Mouse (Mus musculus) neural tube, embryonic 13.5 days (tissue): Measurements from ENCODE around the gene P3h1. TPM values are rescaled to one million over a fixed set of nuclear protein-coding genes. Genes with fewer than 3 reads are reported as not detected.
A peak's percentile ranks its signal among the peaks of the same experiment; 100 is the strongest.

ENCODE experiments used
- ATAC-seq: fragments of 200-750 bp; cut with Nextera tagmentation; 2 replicates; pipeline ENCODE4 v1.8.0; 2017; ENCODE audit warnings: low read depth, mild to moderate bottlenecking, moderate TSS enrichment, moderate library complexity
- H3K27ac ChIP-seq: fragments of 300-500 bp; sonication (generic); replicated peaks from 2 replicates; pipeline ENCODE4 v1.5.1; 2015; ENCODE audit warnings: moderate library complexity, mild to moderate bottlenecking, inconsistent platforms
- H3K27me3 ChIP-seq: fragments of 300-500 bp; sonication (generic); 2 replicates; pipeline ENCODE4 v1.6.1; 2015; ENCODE audit warnings: mild to moderate bottlenecking, inconsistent platforms
- H3K36me3 ChIP-seq: fragments of 300-500 bp; sonication (generic); 2 replicates; pipeline ENCODE4 v1.6.1; 2015; ENCODE audit warnings: mild to moderate bottlenecking, inconsistent platforms
- H3K4me1 ChIP-seq: fragments of 300-500 bp; sonication (generic); replicated peaks from 2 replicates; pipeline ENCODE4 v1.6.1; 2015; ENCODE audit warnings: inconsistent platforms
- H3K4me2 ChIP-seq: fragments of 300-500 bp; sonication (generic); 2 replicates; pipeline ENCODE4 v1.6.1; 2015; ENCODE audit warnings: inconsistent platforms, mild to moderate bottlenecking, moderate library complexity
- H3K4me3 ChIP-seq: fragments of 300-500 bp; sonication (generic); 2 replicates; pipeline ENCODE4 v1.5.1; 2015; ENCODE audit warnings: mild to moderate bottlenecking, inconsistent platforms
- H3K9ac ChIP-seq: fragments of 300-500 bp; sonication (generic); 2 replicates; pipeline ENCODE4 v1.6.1; 2015; ENCODE audit warnings: moderate library complexity, mild to moderate bottlenecking, inconsistent platforms
- H3K9me3 ChIP-seq: fragments of 300-500 bp; sonication (generic); 2 replicates; pipeline ENCODE4 v1.6.1; 2016; ENCODE audit warnings: inconsistent platforms
- WGBS: fragments of 180-500 bp; shearing (Covaris S2); methylation state at CpG from one replicate; pipeline ENCODE4 v1.1.7; 2015; 5-methylcytosine and 5-hydroxymethylcytosine counted together
- polyA plus RNA-seq: library from polyadenylated mRNA; unstranded; fragments of >200 nt; fragmentation: Nextera tagmentation; extraction: Ambion mirVana; gene quantifications from 2 replicates; pipeline ENCODE4 v1.2.1, GENCODE M21; 2015

Gene P3h1
- polyA plus RNA-seq, 1 experiment from 2014 or later, result 14.8 TPM

- ATAC-seq, result no peak
- WGBS, result 85% methylated on average over 14 of the region's 14 CpGs
- Histone ChIP-seq H3K4me1 (0 out of 2 replicates have a peak, but pooled peaks cover 5% of the 10 kb centered on the region), H3K27me3 (no peaks in the 10 kb centered on the region), H3K27ac (no peak overlapping the region), H3K9me3 (no peaks in the 10 kb centered on the region), H3K4me2 (no peak overlapping the region), H3K36me3 (peaks cover 71% of the 10 kb centered on the region), H3K4me3 (no peak overlapping the region), H3K9ac (no peak overlapping the region)
These were observed 8.9 kb downstream of the P3h1 start for GRCm38 (mm10) chr4:119241664-119242063.

DNA sequence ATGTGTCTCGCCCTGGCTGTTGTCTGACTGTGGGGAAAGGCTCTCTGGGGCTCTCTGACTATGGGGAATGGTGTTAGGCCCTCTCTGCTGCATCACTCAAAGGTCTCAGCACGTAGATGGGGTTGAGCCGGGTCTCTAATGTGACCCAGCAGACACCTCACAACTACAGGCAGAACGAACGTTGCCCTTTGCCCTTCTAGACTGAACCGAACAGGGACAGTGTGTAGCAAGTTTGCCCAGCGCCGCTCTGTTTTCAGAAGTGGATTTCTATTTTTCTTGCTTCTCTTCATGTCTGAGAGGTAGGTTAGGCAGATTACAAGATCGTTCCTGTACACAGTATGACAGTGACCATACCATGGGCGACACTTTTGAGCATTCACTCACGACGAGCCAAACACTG, 9.9 kb downstream of the P3h1 start:
- 92% methylated on average over 12 of the region's 12 CpGs for WGBS
- Histone ChIP-seq H3K27ac (no peak overlapping the region), H3K9ac (no peak overlapping the region), H3K4me3 (no peak overlapping the region), H3K27me3 (no peaks in the 10 kb centered on the region), H3K4me2 (no peak overlapping the region), H3K9me3 (no peaks in the 10 kb centered on the region), H3K4me1 (peaks cover 13% of the 10 kb centered on the region; the same call in 1 of the 2 replicates), H3K36me3 (peaks cover 70% of the 10 kb centered on the region)
- ATAC-seq, result no peak

GRCm38 (mm10) chr4:119244468-119245240, 11.9 kb downstream of the P3h1 start:
- WGBS, result 87% methylated on average over 22 of the region's 22 CpGs
- Histone ChIP-seq H3K27me3 (no peaks in the 10 kb centered on the region), H3K9ac (no peak overlapping the region), H3K9me3 (no peaks in the 10 kb centered on the region), H3K36me3 (peaks cover 79% of the 10 kb centered on the region), H3K4me3 (no peak overlapping the region), H3K4me1 (peaks cover 14% of the 10 kb centered on the region; the same call in 1 of the 2 replicates), H3K27ac (no peak overlapping the region), H3K4me2 (no peak overlapping the region)
- no peak for ATAC-seq

GRCm38 (mm10) chr4:119245556-119245955, 12.8 kb downstream of the P3h1 start:
- ATAC-seq, result no peak
- no peak overlapping the region for H3K4me3 ChIP-seq
- 85% methylated on average over 7 of the region's 7 CpGs for WGBS
- no peaks in the 10 kb centered on the region for H3K9me3 ChIP-seq
- H3K4me1 ChIP-seq, result peaks cover 13% of the 10 kb centered on the region; the same call in 1 of the 2 replicates
- no peaks in the 10 kb centered on the region for H3K27me3 ChIP-seq
- no peak overlapping the region for H3K4me2 ChIP-seq
- H3K36me3 ChIP-seq, result peaks cover 79% of the 10 kb centered on the region
- H3K27ac ChIP-seq, result no peak overlapping the region
- no peak overlapping the region for H3K9ac ChIP-seq

- Histone ChIP-seq H3K4me3 (no peak overlapping the region), H3K9me3 (no peaks in the 10 kb centered on the region), H3K4me2 (no peak overlapping the region), H3K9ac (no peak overlapping the region), H3K4me1 (peaks cover 13% of the 10 kb centered on the region; the same call in 1 of the 2 replicates), H3K27me3 (no peaks in the 10 kb centered on the region), H3K36me3 (peaks cover 76% of the 10 kb centered on the region), H3K27ac (no peak overlapping the region)
- WGBS, result 92% methylated on average over 9 of the region's 9 CpGs
- no peak for ATAC-seq
These were observed 13.2 kb downstream of the P3h1 start for GRCm38 (mm10) chr4:119245961-119246360.

- Histone ChIP-seq H3K36me3 (peaks cover 68% of the 10 kb centered on the region), H3K9ac (no peak overlapping the region)
- 77% methylated on average over 14 of the region's 14 CpGs for whole genome bisulfite sequencing
These were observed 14.0 kb downstream of the P3h1 start for GRCm38 (mm10) chr4:119246688-119247225.

DNA sequence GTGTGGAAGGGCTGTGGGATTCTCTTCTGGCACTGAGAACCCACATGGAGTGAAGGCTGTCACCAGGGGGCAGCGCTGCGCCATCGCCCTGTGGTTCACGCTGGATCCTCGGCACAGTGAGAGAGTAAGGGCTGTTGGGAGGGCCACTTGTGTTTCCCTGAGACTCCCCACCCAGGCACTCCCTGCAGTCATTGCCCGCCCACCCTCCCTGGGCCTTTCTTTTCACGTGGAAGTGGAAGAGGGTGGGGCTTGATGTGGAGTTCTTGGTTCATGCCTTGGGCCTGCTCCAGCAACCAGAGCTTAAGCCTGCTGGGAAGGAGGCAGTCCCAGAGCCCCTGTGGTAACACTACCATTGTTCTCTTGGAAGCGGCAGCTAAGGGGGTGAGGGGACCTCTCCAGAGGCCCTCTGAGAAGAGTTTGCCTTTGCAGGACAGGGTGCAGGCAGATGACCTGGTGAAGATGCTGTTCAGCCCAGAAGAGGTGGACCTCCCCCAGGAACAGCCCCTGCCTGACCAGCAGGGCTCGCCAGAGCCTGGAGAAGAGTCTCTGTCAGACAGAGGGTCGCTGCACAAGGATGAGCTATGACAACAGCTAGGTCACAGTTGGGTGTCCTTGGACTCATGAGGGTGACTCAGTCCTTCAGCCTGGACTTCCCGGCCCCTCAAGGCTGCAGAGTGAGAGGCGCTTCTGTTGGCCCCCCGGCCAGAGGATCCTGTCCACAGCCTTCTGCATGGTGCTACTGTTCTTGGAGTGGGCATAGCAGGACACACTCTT, 14.9 kb downstream of the P3h1 start:
- 27% methylated on average over 13 of the region's 13 CpGs for WGBS
- Histone ChIP-seq H3K27me3 (no peaks in the 10 kb centered on the region), H3K9me3 (no peaks in the 10 kb centered on the region), H3K4me2 (no peak overlapping the region), H3K36me3 (peaks cover 59% of the 10 kb centered on the region), H3K4me1 (peaks cover 13% of the 10 kb centered on the region; the same call in 1 of the 2 replicates), H3K9ac (0 out of 2 replicates have a peak overlapping the region, but pooled peaks have one; percentile 12), H3K27ac (peak overlapping the region; percentile 57), H3K4me3 (no peak overlapping the region)
- peak; percentile 81 for ATAC-seq

More at GRCm38 (mm10) chr4:119246688-119247225, 14.0 kb downstream of the P3h1 start:
- no peak for ATAC-seq
- H3K9me3 ChIP-seq, result no peaks in the 10 kb centered on the region
- no peaks in the 10 kb centered on the region for H3K27me3 ChIP-seq
- no peak overlapping the region for H3K4me2 ChIP-seq
- H3K27ac ChIP-seq, result no peak overlapping the region
- peaks cover 13% of the 10 kb centered on the region; the same call in 1 of the 2 replicates for H3K4me1 ChIP-seq
- H3K4me3 ChIP-seq, result no peak overlapping the region

GRCm38 (mm10) chr4:119248407-119248965, 15.8 kb downstream of the P3h1 start:
- Histone ChIP-seq H3K4me2 (no peak overlapping the region), H3K27ac (no peak overlapping the region), H3K9me3 (no peaks in the 10 kb centered on the region), H3K36me3 (peaks cover 51% of the 10 kb centered on the region), H3K27me3 (no peaks in the 10 kb centered on the region), H3K4me1 (peaks cover 15% of the 10 kb centered on the region; the same call in 1 of the 2 replicates), H3K4me3 (no peak overlapping the region), H3K9ac (no peak overlapping the region)
- WGBS, result 89% methylated on average over 11 of the region's 11 CpGs
- ATAC-seq, result no peak

- WGBS, result 66% methylated on average over 7 of the region's 7 CpGs
- Histone ChIP-seq H3K9me3 (no peaks in the 10 kb centered on the region), H3K4me3 (no peak overlapping the region), H3K4me1 (peaks cover 30% of the 10 kb centered on the region), H3K27me3 (no peaks in the 10 kb centered on the region), H3K9ac (no peak overlapping the region), H3K36me3 (peaks cover 15% of the 10 kb centered on the region; the same call in 1 of the 2 replicates), H3K27ac (no peak overlapping the region), H3K4me2 (no peak overlapping the region)
- no peak for ATAC-seq
These were observed 19.5 kb downstream of the P3h1 start for GRCm38 (mm10) chr4:119252025-119252808.

DNA sequence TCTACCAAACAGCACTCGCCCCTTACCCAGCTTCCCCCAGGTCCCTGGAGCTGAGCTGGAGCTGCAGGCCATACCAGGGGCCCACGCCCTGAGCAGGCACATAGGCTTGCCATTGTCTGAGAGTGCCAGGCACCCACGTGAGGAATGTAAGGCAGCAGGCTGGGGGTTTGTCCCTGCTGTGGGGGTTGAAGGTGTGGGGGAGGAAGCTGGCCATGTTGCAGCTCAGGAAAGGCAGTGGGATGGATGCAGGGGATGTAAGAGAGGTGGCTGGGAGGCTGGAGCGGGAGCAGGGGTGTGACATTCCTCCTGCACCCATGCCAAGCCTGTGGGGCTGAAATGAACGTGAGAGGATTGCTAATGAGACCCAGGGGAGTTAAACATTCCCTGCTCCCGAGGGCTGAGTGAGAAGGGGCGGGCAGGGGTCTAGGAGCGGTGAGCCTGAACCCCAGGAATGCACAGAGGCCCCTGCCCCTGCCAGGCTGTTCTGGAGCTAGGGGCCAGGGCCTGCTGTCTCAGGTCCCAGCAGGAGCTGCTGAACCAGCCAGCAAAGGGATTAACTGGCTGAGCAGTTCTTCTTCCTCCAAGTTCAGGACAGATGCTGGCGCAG, 21.4 kb downstream of the P3h1 start:
- H3K27me3 ChIP-seq, result no peaks in the 10 kb centered on the region
- H3K4me2 ChIP-seq, result no peak overlapping the region
- WGBS, result 26% methylated on average over 9 of the region's 9 CpGs
- ATAC-seq, result peak; percentile 67
- H3K9me3 ChIP-seq, result no peaks in the 10 kb centered on the region
- H3K36me3 ChIP-seq, result no peaks in the 10 kb centered on the region
- H3K4me3 ChIP-seq, result no peak overlapping the region
- peak overlapping the region; percentile 49 for H3K9ac ChIP-seq
- H3K4me1 ChIP-seq, result peaks cover 21% of the 10 kb centered on the region
- H3K27ac ChIP-seq, result peak overlapping the region; percentile 72

GRCm38 (mm10) chr4:119255351-119255750, 22.6 kb downstream of the P3h1 start, which contains the start of gene Cldn19:
TSS of gene Cldn19 (plus strand) at chr4:119255414.
- no peaks in the 10 kb centered on the region for H3K9me3 ChIP-seq
- H3K36me3 ChIP-seq, result no peaks in the 10 kb centered on the region
- no peak for ATAC-seq
- H3K4me3 ChIP-seq, result no peak within 1 kb of the TSS
- H3K27me3 ChIP-seq, result no peaks in the 10 kb centered on the region
- peaks cover 21% of the 10 kb centered on the region for H3K4me1 ChIP-seq
- H3K27ac ChIP-seq, result peak within 1 kb of the TSS; percentile 72
- H3K9ac ChIP-seq, result peak within 1 kb of the TSS; percentile 49
- no peak within 1 kb of the TSS for H3K4me2 ChIP-seq
- WGBS, result 84% methylated on average over 12 of the region's 12 CpGs
